Mouse (Mus musculus): Measurements from ENCODE around the gene Mars. TPM values are rescaled to one million over a fixed set of nuclear protein-coding genes. Genes with fewer than 3 reads are reported as not detected.
"Not testable (repeated sequence)": the region's sequence is repeated elsewhere in the genome, so short reads cannot be mapped to it uniquely, and the experiment has no call there.

Mars gene
- polyA plus RNA-seq, 1 experiment from 2014 or later, result 112 TPM

DNA sequence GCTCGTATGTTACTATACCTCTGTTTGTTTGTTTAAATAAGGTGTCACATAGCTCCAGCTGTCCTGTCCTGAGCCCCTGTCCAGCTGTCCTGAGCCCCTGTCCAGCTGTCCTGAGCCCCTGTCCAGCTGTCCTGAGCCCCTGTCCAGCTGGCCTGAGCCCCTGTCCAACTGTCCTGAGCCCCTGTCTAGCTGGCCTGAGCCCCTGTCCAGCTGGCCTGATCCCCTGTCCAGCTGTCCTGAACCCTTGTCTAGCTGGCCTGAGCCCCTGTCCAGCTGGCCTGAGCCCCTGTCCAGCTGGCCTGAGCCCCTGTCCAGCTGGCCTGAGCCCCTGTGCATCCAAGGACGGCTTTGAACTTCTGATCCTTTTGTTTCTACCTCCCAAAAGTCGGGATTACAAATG is 2.4 kb downstream of the Mars start:
- H3K4me3 ChIP-seq (replicated peaks); H3K4me2 ChIP-seq; H3K9ac ChIP-seq; ATAC-seq (ENCODE audit: insufficient read depth); H3K27ac ChIP-seq (replicated peaks); H3K9me3 ChIP-seq (replicated peaks); H3K27me3 ChIP-seq: not testable (repeated sequence)
- 77% methylated on average over 3 of the region's 3 CpGs for WGBS (ENCODE audit: insufficient replicate concordance)
- H3K4me1 ChIP-seq (replicated peaks), result peaks cover 25% of the 10 kb centered on the region
- peaks cover 60% of the 10 kb centered on the region for H3K36me3 ChIP-seq (replicated peaks)

DNA sequence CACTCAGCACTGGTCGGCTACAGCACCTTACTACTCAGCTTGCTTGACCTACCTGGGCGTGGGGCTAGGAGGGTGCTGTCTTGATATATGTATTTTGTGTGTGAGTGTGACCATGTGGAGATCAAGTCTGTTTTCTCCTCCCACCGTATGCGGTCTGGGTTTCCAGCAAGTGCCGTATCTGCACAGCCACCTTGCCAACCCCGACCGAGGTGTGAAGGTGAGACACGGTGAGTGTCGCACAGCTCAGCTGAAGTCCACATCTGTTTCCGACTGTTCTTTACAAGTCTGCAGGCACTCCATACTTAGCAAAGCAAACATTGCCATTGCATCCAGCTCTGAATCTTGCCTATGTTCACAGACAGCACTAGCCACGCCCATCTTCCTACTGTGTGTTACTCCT is 8.4 kb downstream of the Mars start:
- Histone ChIP-seq H3K4me1 (replicated peaks) (no peaks in the 10 kb centered on the region), H3K27ac (replicated peaks) (no peak overlapping the region), H3K9ac (no peak overlapping the region), H3K9me3 (replicated peaks) (no peaks in the 10 kb centered on the region), H3K36me3 (replicated peaks) (peaks cover 100% of the 10 kb centered on the region), H3K4me2 (no peak overlapping the region), H3K27me3 (no peaks in the 10 kb centered on the region), H3K4me3 (replicated peaks) (no peak overlapping the region)
- ATAC-seq (ENCODE audit: insufficient read depth), result no peak
- WGBS (ENCODE audit: insufficient replicate concordance), result 88% methylated on average over 11 of the region's 11 CpGs

DNA sequence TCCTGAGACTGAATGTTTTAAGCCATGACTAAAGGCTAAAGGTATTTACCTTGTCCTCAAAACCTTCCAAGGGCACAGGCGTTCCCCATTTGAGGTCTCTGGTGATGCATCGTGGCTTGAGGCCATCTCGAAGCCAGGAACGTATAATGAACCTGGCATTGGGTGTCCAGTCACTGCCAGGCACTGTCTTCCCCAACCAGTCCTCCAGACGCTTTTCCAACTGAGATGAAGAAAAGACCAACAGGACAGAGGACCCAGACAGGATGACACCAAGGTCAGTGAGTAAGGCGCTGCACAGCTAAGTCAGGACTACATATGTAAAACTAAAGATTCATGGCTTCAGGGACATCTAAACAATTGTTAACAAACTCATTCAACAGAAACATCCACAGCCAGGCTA is 11.2 kb downstream of the Mars start:
- H3K36me3 ChIP-seq (replicated peaks), result peaks cover 100% of the 10 kb centered on the region
- H3K27me3 ChIP-seq, result no peaks in the 10 kb centered on the region

DNA sequence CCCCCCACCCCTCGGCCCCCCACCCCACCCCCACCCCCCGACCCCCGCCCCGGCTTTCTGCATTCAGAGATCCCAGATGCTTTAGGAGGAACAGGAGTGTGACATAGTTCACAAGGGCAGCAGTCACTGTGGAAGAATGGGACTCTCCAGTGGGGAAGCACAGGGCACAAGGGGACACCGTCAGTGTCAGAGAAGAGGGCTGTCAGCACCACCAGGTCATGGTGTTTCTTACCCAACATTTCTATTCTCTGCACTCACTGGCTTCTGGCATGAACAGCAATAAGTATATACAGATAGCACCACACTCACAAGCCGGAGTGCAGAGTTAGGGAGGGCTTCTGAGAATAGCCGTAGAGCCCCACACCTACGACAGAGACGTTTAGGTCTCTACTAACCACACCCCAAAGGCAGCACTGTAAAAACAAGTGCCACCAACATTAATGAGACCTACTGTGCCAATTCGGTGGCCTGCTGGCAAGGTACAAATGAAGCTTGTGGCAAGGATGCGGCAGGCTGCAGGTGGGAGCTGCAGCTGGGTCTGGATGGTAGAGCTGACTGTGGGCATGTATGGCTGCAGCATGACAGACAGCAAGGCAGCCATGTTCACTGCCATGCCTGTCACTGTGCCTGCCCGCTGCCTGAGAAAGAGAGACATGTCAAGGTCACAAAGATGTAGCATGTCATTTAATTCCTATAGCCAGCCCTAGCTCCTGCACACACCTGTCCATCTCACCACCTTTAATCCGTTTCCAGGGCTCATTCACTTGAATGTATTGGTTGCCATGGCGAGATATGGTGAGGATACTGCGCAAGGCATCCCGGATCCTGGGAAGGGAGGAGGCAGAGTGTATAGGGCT is 14.3 kb downstream of the Mars start:
- Histone ChIP-seq H3K27ac (replicated peaks) (no peak overlapping the region), H3K4me2 (no peak overlapping the region), H3K9ac (no peak overlapping the region), H3K4me1 (replicated peaks) (peaks cover 32% of the 10 kb centered on the region), H3K9me3 (replicated peaks) (no peaks in the 10 kb centered on the region), H3K36me3 (replicated peaks) (peaks cover 99% of the 10 kb centered on the region), H3K4me3 (replicated peaks) (no peak overlapping the region), H3K27me3 (no peaks in the 10 kb centered on the region)
- no peak for ATAC-seq (ENCODE audit: insufficient read depth)
- 86% methylated on average over 16 of the region's 16 CpGs for WGBS (ENCODE audit: insufficient replicate concordance)

More for the DNA sequence above, 11.2 kb downstream of the Mars start:
- no peak overlapping the region for H3K9ac ChIP-seq
- 91% methylated on average over 6 of the region's 6 CpGs for WGBS (ENCODE audit: insufficient replicate concordance)
- no peak overlapping the region for H3K27ac ChIP-seq (replicated peaks)
- H3K4me2 ChIP-seq, result no peak overlapping the region
- no peak overlapping the region for H3K4me3 ChIP-seq (replicated peaks)
- peaks cover 6% of the 10 kb centered on the region; the same call in 1 of the 2 replicates for H3K4me1 ChIP-seq (replicated peaks)
- no peaks in the 10 kb centered on the region for H3K9me3 ChIP-seq (replicated peaks)
- ATAC-seq (ENCODE audit: insufficient read depth), result no peak

DNA sequence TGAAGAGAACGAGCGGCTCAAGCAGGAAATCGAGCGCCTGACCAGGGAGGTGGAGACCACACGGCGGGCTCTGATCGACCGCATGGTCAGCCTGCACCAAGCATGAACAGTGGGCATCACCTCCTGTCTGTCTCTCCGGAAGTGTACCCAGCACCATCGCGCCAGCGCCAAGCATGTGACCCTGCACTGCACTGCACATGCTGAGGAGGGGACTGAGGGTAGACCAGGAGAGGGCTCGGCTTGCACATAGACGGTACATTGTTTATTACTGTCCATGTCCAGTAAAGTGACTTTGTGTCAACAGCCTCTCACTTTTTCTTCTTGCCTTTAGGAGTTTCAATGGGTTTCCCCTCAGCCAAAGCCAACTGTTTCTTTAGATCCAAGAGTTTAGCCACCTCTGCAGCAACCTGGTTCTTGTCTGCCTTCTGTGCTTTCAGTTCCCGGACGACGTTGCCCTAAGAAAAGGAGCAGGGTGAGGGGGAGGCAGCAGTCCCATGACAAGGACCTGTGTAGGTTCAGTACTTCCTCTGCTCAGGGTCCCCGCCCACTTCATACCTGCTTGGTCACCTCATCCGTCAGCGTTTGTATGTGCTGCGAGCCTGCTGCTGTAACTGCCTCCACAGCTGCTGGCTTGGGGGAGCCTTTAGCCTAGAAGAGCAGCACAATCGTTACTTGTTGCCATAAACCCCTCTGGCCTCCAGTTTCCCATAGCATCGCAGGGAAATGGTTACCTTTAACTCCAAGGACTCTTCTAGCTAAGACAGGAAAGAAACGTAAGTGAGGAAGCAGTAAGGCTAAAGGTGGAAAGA is 15.4 kb downstream of the Mars start:
- H3K27me3 ChIP-seq, result no peaks in the 10 kb centered on the region
- H3K4me2 ChIP-seq, result no peak overlapping the region
- peaks cover 88% of the 10 kb centered on the region for H3K36me3 ChIP-seq (replicated peaks)
- H3K9ac ChIP-seq, result no peak overlapping the region
- no peaks in the 10 kb centered on the region for H3K9me3 ChIP-seq (replicated peaks)
- peaks cover 41% of the 10 kb centered on the region for H3K4me1 ChIP-seq (replicated peaks)
- H3K4me3 ChIP-seq (replicated peaks), result no peak overlapping the region
- ATAC-seq (ENCODE audit: insufficient read depth), result no peak
- WGBS (ENCODE audit: insufficient replicate concordance), result 81% methylated on average over 24 of the region's 24 CpGs
- 0 out of 2 replicates have a peak overlapping the region, but pooled peaks have one; percentile 7 for H3K27ac ChIP-seq (replicated peaks)

DNA sequence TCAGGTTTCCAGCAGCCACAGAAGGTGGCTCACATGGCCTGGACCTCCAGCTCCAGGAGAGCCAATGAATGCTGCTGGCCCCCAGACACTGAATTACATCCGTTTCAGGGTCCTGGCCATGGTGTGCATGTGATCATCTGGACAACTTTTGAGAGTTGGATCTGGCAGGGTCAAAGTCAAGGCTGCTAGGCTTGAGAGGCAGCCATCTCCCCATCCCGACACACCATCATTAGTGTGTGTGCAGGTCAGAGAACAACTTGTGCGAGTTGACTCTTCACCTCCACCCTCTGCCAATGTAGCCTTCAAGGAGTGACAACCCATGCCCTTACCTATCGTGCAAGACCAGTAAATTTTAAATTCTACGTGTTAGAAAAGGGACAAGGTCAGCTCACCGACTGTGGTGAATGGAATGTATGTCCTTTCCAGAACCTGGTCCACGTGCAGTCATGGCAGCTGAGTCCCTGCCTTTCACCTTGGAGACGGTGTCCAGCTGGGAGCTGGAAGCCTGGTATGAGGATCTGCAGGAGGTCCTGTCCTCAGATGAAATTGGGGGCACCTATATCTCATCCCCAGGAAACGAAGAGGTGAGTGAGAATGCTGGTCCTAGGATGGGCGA is 16.6 kb downstream of the Mars start:
- Histone ChIP-seq H3K4me3 (replicated peaks) (no peak overlapping the region), H3K36me3 (replicated peaks) (peaks cover 76% of the 10 kb centered on the region), H3K9ac (no peak overlapping the region), H3K4me2 (no peak overlapping the region), H3K9me3 (replicated peaks) (no peaks in the 10 kb centered on the region), H3K4me1 (replicated peaks) (peaks cover 41% of the 10 kb centered on the region), H3K27me3 (no peaks in the 10 kb centered on the region), H3K27ac (replicated peaks) (peak overlapping the region; percentile 98; the same call in 1 of the 2 replicates)
- no peak for ATAC-seq (ENCODE audit: insufficient read depth)
- WGBS (ENCODE audit: insufficient replicate concordance), result 88% methylated on average over 10 of the region's 10 CpGs

DNA sequence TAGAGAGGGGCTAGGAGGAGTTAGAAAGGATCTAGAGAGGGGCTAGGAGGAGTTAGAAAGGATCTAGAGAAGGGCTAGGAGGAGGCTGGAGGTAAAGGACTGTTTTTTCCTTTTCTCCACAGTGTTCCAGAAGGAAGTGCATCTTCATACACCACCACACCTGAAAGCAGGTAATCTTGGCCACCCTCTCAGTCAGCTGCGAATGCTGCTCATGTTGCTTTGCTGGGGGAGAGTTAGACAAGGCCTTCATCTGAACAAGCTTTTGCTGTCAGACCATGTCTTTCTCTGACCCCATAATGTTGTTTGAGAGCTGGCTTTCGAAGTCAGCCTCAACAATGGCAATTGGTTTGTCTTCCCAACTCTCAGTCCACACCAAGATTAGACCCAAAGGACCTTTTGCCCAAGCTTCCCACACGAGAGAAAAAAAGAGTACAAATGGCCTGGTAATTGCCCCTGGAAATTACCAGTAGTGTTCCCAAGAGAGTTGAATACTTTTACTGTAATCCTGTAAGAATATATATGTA is 17.9 kb downstream of the Mars start:
- peaks cover 63% of the 10 kb centered on the region for H3K36me3 ChIP-seq (replicated peaks)
- H3K4me1 ChIP-seq (replicated peaks), result peaks cover 47% of the 10 kb centered on the region
- H3K9ac ChIP-seq, result 0 out of 2 replicates have a peak overlapping the region, but pooled peaks have one; percentile 81
- peak overlapping the region; percentile 98 for H3K27ac ChIP-seq (replicated peaks)
- no peaks in the 10 kb centered on the region for H3K9me3 ChIP-seq (replicated peaks)
- H3K27me3 ChIP-seq, result no peaks in the 10 kb centered on the region
- H3K4me2 ChIP-seq, result peak overlapping the region; percentile 84
- H3K4me3 ChIP-seq (replicated peaks), result peak overlapping the region; percentile 83; the same call in 1 of the 2 replicates
- 80% methylated on average over 3 of the region's 3 CpGs for WGBS (ENCODE audit: insufficient replicate concordance)
- ATAC-seq (ENCODE audit: insufficient read depth), result no peak

DNA sequence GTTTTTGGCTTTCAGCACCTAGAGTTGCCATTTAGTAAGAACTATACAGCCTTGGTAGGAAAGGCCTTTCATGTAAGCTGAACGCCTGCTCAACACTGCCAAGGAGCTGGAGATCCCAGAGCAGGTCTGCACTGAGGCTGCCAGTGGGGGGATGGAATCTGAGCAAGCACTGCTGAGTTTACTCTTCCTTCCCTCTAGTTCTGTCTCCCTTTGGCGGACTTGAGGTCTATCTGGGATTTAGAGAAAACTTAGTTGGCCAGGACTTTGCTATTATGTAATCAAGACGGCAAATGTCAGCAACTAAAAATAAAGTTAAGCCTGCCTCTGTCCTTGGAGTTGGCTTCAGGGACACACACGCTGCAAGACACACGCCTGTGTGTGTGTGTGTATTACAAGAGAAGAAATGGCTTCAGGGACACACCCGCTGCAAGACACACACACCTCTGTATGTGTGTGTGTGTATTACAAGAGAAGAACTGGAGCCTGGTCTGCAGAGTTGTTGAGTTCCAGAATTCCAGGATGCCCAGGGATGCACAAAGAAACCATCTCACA is 18.5 kb downstream of the Mars start:
- Histone ChIP-seq H3K9me3 (replicated peaks) (no peaks in the 10 kb centered on the region), H3K4me2 (peak overlapping the region; percentile 84), H3K4me1 (replicated peaks) (peaks cover 48% of the 10 kb centered on the region), H3K9ac (peak overlapping the region; percentile 81), H3K4me3 (replicated peaks) (peak overlapping the region; percentile 83), H3K27ac (replicated peaks) (peak overlapping the region; percentile 98), H3K27me3 (no peaks in the 10 kb centered on the region), H3K36me3 (replicated peaks) (peaks cover 57% of the 10 kb centered on the region)
- ATAC-seq (ENCODE audit: insufficient read depth), result no peak
- 62% methylated on average over 6 of the region's 6 CpGs for WGBS (ENCODE audit: insufficient replicate concordance)

DNA sequence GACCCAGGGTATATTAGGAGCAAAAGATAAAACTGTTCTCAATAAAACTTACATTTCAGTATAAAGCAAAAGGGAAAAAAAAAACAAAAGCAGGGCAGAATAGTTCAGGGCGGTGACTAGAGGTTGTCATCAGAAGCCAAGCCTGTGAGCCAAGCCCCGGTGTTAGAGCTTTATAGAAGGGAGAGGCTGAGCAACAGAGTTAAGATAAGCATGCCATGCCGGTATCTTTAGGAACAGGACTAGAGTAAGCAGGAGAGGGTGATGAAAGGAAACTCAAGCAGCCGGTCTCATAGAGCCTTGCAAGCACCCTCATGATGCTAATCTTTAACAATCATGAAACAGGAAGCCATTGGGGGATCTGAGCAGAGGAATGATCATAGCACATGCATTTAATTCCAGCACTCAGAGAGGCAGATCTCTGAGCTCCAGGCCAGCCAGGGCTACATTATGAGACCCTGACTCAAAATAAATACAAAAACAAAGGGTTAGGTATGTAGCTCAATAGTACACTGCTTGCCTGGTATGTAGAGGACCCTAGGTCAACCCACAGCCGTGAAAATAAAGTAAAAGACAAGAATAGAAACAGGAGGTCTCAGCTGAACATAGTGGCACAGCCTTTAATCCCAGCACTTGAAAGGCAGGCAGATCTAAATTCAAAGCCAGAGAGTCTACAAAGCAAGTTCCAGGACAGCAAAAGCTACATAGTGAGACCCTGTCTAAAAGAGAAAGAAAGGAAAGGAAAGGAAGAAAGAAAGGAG is 19.5 kb downstream of the Mars start:
- H3K9ac ChIP-seq, result peak overlapping the region; percentile 81
- H3K4me3 ChIP-seq (replicated peaks), result peak overlapping the region; percentile 83
- peak; percentile 36 for ATAC-seq (ENCODE audit: insufficient read depth)
- H3K4me1 ChIP-seq (replicated peaks), result peaks cover 58% of the 10 kb centered on the region
- 9% methylated on average over 5 of the region's 5 CpGs for WGBS (ENCODE audit: insufficient replicate concordance)
- H3K9me3 ChIP-seq (replicated peaks), result no peaks in the 10 kb centered on the region
- peaks cover 50% of the 10 kb centered on the region for H3K36me3 ChIP-seq (replicated peaks)
- peak overlapping the region; percentile 84 for H3K4me2 ChIP-seq
- H3K27ac ChIP-seq (replicated peaks), result peak overlapping the region; percentile 98
- no peaks in the 10 kb centered on the region for H3K27me3 ChIP-seq

All from liver, embryonic 15.5 days (tissue).